Mouse (Mus musculus) left cerebral cortex, adult 11 months (tissue): ENCODE data around the gene Defa28.
"Not testable (repeated sequence)": the region's sequence is repeated elsewhere in the genome, so short reads cannot be mapped to it uniquely, and the experiment has no call there.

Source experiments
- DNase-seq: peaks from one replicate; pipeline ENCODE4 v3.0.0; 2022; ENCODE audit warnings: low spot score

The Defa28 gene

DNA sequence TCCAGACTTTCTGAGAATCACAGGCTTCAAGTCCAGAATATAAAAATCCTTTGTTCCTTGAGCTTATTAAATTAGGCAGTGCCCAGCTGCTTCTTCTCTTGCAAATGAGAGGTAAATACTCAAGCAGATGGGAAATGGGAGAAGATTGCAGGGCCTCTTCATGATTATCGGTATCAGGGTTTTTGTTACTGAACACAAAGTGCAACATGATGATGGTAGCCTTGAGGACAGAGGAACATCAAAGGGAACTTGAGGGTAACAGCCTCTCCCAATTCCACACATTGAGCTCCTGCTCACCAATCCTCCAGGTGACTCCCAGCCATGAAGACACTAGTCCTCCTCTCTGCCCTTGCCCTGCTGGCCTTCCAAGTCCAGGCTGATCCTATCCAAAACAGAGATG is at the start of gene Defa28:
Defa28 (plus strand) TSS at position 301 of the 400 bp plus-strand sequence.
- DNase-seq: not testable (repeated sequence)

DNA sequence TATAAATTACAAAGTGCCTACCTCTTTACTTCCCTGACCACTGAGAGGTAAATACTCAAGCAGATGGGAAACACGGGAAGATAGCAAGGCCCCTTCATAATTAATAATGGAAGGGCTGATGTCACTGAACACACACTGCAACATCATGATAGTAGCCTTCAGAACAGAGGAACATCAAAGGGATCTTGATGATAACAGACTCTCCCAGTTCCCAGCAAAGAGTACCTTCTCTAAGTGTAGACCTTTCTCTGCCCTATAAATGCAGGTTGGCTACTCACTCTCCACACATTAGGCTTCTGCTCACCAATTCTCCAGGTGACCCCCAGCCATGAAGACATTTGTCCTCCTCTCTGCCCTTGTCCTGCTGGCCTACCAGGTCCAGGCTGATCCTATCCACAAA is 17.7 kb upstream of the Defa28 start, which contains the start of gene Defa37:
Defa37 (plus strand) TSS at position 301 of the 400 bp plus-strand sequence.
- not testable (repeated sequence) for DNase-seq

DNA sequence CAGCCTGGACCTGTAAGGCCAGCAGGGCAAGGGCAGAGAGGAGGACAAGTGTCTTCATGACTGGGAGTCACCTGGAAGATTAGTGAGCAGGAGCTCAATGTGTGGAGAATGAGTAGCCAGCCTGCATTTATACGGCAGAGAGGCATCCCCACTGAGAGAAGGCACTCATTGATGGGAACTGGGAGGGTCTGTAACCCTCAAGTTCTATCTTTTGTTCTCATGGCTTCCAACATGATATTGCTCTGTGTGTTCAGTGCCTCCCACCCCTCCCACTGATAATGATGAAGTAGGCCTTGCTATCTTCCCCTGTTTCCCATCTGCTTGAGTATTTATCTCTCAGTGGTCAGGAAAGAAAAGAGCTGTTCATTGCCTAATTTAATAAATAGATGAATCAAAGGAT is 11.6 kb downstream of the Defa28 start, which contains the start of gene Gm7861:
Gm7861 (minus strand) TSS at position 101 of the 400 bp plus-strand sequence.
- DNase-seq: not testable (repeated sequence)

DNA sequence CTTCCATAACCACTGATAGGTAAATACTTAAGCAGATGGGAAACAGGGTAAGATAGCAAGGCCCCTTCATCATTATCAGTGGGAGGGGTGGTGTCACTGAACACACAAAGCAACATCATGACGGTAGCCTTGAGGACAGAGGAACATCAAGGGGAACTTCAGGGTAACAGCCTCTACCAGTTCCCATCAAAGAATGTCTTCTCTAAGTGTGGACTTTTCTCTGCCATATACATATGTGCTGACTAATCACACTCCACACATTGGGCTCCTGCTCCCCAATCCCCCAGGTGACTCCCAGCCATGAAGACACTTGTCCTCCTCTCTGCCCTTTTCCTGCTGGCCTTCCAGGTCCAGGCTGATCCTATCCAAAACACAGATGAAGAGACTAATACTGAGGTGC is 35.1 kb downstream of the Defa28 start, which contains the start of gene Defa26:
Defa26 (plus strand) TSS at position 301 of the 400 bp plus-strand sequence.
- DNase-seq: not testable (repeated sequence)
